24 mouse cellular contexts compared by ENCODE assay signal in the genomic region with DNA sequence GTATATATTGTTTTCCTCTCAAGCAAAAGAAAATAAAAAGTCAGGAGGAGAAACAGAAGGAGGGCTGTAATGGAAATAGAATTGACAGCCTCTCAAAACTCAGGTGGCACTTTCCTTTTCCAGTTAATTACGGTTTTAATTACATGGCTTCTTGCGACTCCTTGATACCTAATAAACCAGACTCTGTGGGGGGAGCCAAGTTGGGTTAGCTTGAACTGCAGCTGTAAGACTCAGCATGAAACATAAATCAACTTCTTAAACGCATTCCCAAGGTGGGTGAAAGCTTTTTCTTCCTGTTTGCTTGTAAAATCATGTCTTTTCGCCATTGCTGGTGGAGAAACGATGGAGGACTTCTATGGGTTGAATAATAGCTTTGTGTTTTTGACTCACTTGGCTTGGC.
DNase-seq lines count a peak whose midpoint lies in the region; ATAC-seq and TF ChIP-seq lines count a peak whose summit lies in the region.
"Had no signal": no experiment of that assay in that cellular context is flagged by ENCODE, and none has a peak within 500 bp of the region (broad histone marks: within the 10 kb centered on the region; RNA-seq: fewer than 3 reads in every experiment).

No protein-coding gene starts in this region.

- H3K27me3 ChIP-seq in hindbrain, postnatal 0 days (ENCODE audit: insufficient read depth, low read length), result no peaks in the 10 kb centered on the region
- H3K27me3 ChIP-seq in hindbrain, embryonic 11.5 days (ENCODE audit: control insufficient read depth, insufficient read depth, low read length), result no peaks in the 10 kb centered on the region
- H3K27me3 ChIP-seq: embryonic facial prominence, embryonic 13.5 days; forebrain, embryonic 13.5 days; liver, embryonic 13.5 days; megakaryocyte, embryonic 14.5 days; midbrain, embryonic 15.5 days had no signal

- no peak for TF ChIP-seq CTCF in hindbrain, postnatal 0 days (IDR thresholded peaks at IDR 0.05; ENCODE audit: low read depth)
- TF ChIP-seq CTCF in brain, embryonic 14.5 days (IDR thresholded peaks at IDR 0.05; ENCODE audit: borderline replicate concordance, extremely low read depth, insufficient read depth, insufficient read length), result no peak

- 66% methylated on average over 5 of the region's 5 CpGs for WGBS in hindbrain, postnatal 0 days
- WGBS in hindbrain, embryonic 11.5 days, result 76% methylated on average over 5 of the region's 5 CpGs

- no peak overlapping the region for H3K9ac ChIP-seq in hindbrain, postnatal 0 days (replicated peaks; ENCODE audit: low read length)
- H3K9ac ChIP-seq in hindbrain, embryonic 11.5 days (ENCODE audit: low read depth, low read length), result no peak overlapping the region
- H3K9ac ChIP-seq: embryonic facial prominence, embryonic 13.5 days; forebrain, embryonic 13.5 days; limb, embryonic 13.5 days; liver, embryonic 13.5 days; midbrain, embryonic 15.5 days had no signal

- no peaks in the 10 kb centered on the region for H3K4me1 ChIP-seq in hindbrain, postnatal 0 days (ENCODE audit: insufficient read depth, low read length)
- no peaks in the 10 kb centered on the region for H3K4me1 ChIP-seq in hindbrain, embryonic 11.5 days (replicated peaks; ENCODE audit: control insufficient read depth, insufficient read depth, low read length)
- H3K4me1 ChIP-seq: heart, embryonic 10.5 days; liver, embryonic 13.5 days; megakaryocyte, embryonic 14.5 days; midbrain, embryonic 15.5 days had no signal

- no peak overlapping the region for H3K4me2 ChIP-seq in hindbrain, postnatal 0 days (ENCODE audit: low read depth, low read length)
- no peak overlapping the region for H3K4me2 ChIP-seq in hindbrain, embryonic 11.5 days (replicated peaks; ENCODE audit: low read depth, low read length)
- H3K4me2 ChIP-seq: embryonic facial prominence, embryonic 13.5 days; forebrain, embryonic 13.5 days; limb, embryonic 13.5 days; liver, embryonic 13.5 days; midbrain, embryonic 15.5 days had no signal

- H3K4me3 ChIP-seq in hindbrain, postnatal 0 days (ENCODE audit: low read length), result no peak overlapping the region
- no peak overlapping the region for H3K4me3 ChIP-seq in hindbrain, embryonic 11.5 days (ENCODE audit: low read depth, low read length)
- H3K4me3 ChIP-seq: embryonic facial prominence, embryonic 13.5 days; forebrain, embryonic 13.5 days; gastrocnemius, adult 2 months; heart, embryonic 10.5 days; limb, embryonic 13.5 days; liver, embryonic 13.5 days; megakaryocyte, embryonic 14.5 days; midbrain, embryonic 15.5 days; myocyte had no signal

- H3K27ac ChIP-seq in hindbrain, postnatal 0 days, result no peak overlapping the region
- no peak overlapping the region for H3K27ac ChIP-seq in hindbrain, embryonic 11.5 days (ENCODE audit: low read depth, low read length)
- H3K27ac ChIP-seq: embryonic facial prominence, embryonic 13.5 days; forebrain, embryonic 13.5 days; gastrocnemius, adult 2 months; heart, embryonic 10.5 days; limb, embryonic 13.5 days; liver, embryonic 13.5 days; midbrain, embryonic 15.5 days had no signal

- H3K36me3 ChIP-seq in hindbrain, postnatal 0 days (ENCODE audit: insufficient read depth, low read length), result no peaks in the 10 kb centered on the region
- H3K36me3 ChIP-seq in hindbrain, embryonic 11.5 days (ENCODE audit: control insufficient read depth, insufficient read depth, low read length), result no peaks in the 10 kb centered on the region
- H3K36me3 ChIP-seq: embryonic facial prominence, embryonic 13.5 days; heart, embryonic 10.5 days; limb, embryonic 13.5 days; liver, embryonic 13.5 days; midbrain, embryonic 15.5 days had no signal

- peak; percentile 7 for DNase-seq in cerebellum, adult 8-10 months
- no peak for DNase-seq in cerebellum, adult 11-12 months
- peak; percentile 30 for DNase-seq in hindbrain, postnatal 0 days (ENCODE audit: low spot score)
- no peak for DNase-seq in hindbrain, embryonic 11.5 days (ENCODE audit: low spot score)
- DNase-seq in brain, embryonic 14.5 days (ENCODE audit: low read depth), result peak; percentile 47
- DNase-seq in mesoderm, embryonic 11.5 days (ENCODE audit: low read depth, low spot score), result peak; percentile 53
- DNase-seq in liver, result no peak
- DNase-seq: adrenal gland, postnatal 25 days; gastrocnemius, adult 2 months; heart, postnatal 4 days; kidney, adult 11 months; kidney, postnatal 14 days; liver, embryonic 13.5 days; lung, adult 2 months; lung, postnatal 14 days; thymus, postnatal 14 days had no signal

- H3K9me3 ChIP-seq in hindbrain, postnatal 0 days (ENCODE audit: low read length), result no peaks in the 10 kb centered on the region
- no peaks in the 10 kb centered on the region for H3K9me3 ChIP-seq in hindbrain, embryonic 11.5 days (ENCODE audit: control insufficient read depth, low read length)
- H3K9me3 ChIP-seq: embryonic facial prominence, embryonic 13.5 days; forebrain, embryonic 13.5 days; heart, embryonic 10.5 days; limb, embryonic 13.5 days; liver, embryonic 13.5 days; megakaryocyte, embryonic 14.5 days; midbrain, embryonic 15.5 days had no signal

- TF ChIP-seq POLR2A in brain, embryonic 14.5 days (IDR thresholded peaks at IDR 0.05; ENCODE audit: borderline replicate concordance, extremely low read depth, insufficient read depth, insufficient read length, poor library complexity, severe bottlenecking), result no peak

- no peak for ATAC-seq in hindbrain, postnatal 0 days
- no peak for ATAC-seq in hindbrain, embryonic 11.5 days (ENCODE audit: low FRiP score)
- no peak for ATAC-seq in megakaryocyte progenitor cell, adult 5-6 weeks (replicated peaks; ENCODE audit: poor library complexity)
- ATAC-seq: midbrain, embryonic 15.5 days had no signal

Comparison
In these comparisons a context has a peak if more than half of its experiments do, and no peak if none do; other contexts are left out.
1. DNase-seq: peak in cerebellum, adult 8-10 months (single experiment), hindbrain, postnatal 0 days (single experiment), brain, embryonic 14.5 days (single experiment) and mesoderm, embryonic 11.5 days (single experiment); none in cerebellum, adult 11-12 months (single experiment), hindbrain, embryonic 11.5 days (single experiment) and liver (single experiment).